Mouse (Mus musculus): Measurements from ENCODE around the gene Per1. TPM values are rescaled to one million over a fixed set of nuclear protein-coding genes. Genes with fewer than 3 reads are reported as not detected.

Gene Per1
- total and polyA plus RNA-seq, 2 experiments from 2014 or later: 15.4 to 28.5 TPM

- no peak overlapping the region for H3K27ac ChIP-seq (ENCODE audit: low read depth, low read length)
These were observed 29.5 kb downstream of the Per1 start for GRCm38 (mm10) chr11:69124498-69124847.

GRCm38 (mm10) chr11:69125041-69125851 lies 30.2 kb downstream of the Per1 start:
- H3K9me3 ChIP-seq (ENCODE audit: low read length): no peaks in the 10 kb centered on the region
- peak overlapping the region; percentile 68 for H3K9ac ChIP-seq (replicated peaks; ENCODE audit: low read length, poor library complexity, severe bottlenecking)
- peak overlapping the region; percentile 56 for H3K4me3 ChIP-seq (ENCODE audit: low read depth, low read length)
- H3K4me2 ChIP-seq (ENCODE audit: low read depth, low read length, poor library complexity, severe bottlenecking): peak overlapping the region; percentile 78
- peaks cover 2% of the 10 kb centered on the region; the same call in 1 of the 2 replicates for H3K27me3 ChIP-seq (ENCODE audit: insufficient read depth, low read length)
- H3K36me3 ChIP-seq (ENCODE audit: insufficient read depth, low read length): no peaks in the 10 kb centered on the region
- ATAC-seq (ENCODE audit: low FRiP score) (peak; percentile 28), DNase-seq (ENCODE audit: low spot score) (peak; percentile 95)
- H3K27ac ChIP-seq (ENCODE audit: low read depth, low read length): peak overlapping the region; percentile 85
- WGBS: under 1% methylated on average over 24 of the region's 24 CpGs
- peaks cover 6% of the 10 kb centered on the region for H3K4me1 ChIP-seq (ENCODE audit: insufficient read depth, low read length)
- TF ChIP-seq CTCF (IDR thresholded peaks at IDR 0.05): peak; percentile 68

More at GRCm38 (mm10) chr11:69124498-69124847, 29.5 kb downstream of the Per1 start:
- H3K4me3 ChIP-seq (ENCODE audit: low read depth, low read length): peak overlapping the region; percentile 67
- peak; percentile 53; the same call in 1 of the 2 replicates for ATAC-seq (ENCODE audit: low FRiP score)
- H3K36me3 ChIP-seq (ENCODE audit: insufficient read depth, low read length): no peaks in the 10 kb centered on the region
- peak; percentile 88 for DNase-seq (ENCODE audit: low spot score)
- WGBS: under 1% methylated on average over 3 of the region's 3 CpGs
- no peaks in the 10 kb centered on the region for H3K9me3 ChIP-seq (ENCODE audit: low read length)
- H3K4me1 ChIP-seq (ENCODE audit: insufficient read depth, low read length): peaks cover 8% of the 10 kb centered on the region
- H3K9ac ChIP-seq (replicated peaks; ENCODE audit: low read length, poor library complexity, severe bottlenecking): no peak overlapping the region
- TF ChIP-seq CTCF (IDR thresholded peaks at IDR 0.05): no peak
- H3K27me3 ChIP-seq (ENCODE audit: insufficient read depth, low read length): peaks cover 4% of the 10 kb centered on the region; the same call in 1 of the 2 replicates
- H3K4me2 ChIP-seq (ENCODE audit: low read depth, low read length, poor library complexity, severe bottlenecking): peak overlapping the region; percentile 98; the same call in 1 of the 2 replicates

GRCm38 (mm10) chr11:69125852-69125918 lies 30.7 kb downstream of the Per1 start, which contains the start of gene Aloxe3:
Gene Aloxe3, plus strand, starts transcription at chr11:69125896.
- H3K36me3 ChIP-seq (ENCODE audit: insufficient read depth, low read length): no peaks in the 10 kb centered on the region
- no peak for TF ChIP-seq CTCF (IDR thresholded peaks at IDR 0.05)
- H3K4me3 ChIP-seq (ENCODE audit: low read depth, low read length): peak within 1 kb of the TSS; percentile 56
- H3K27ac ChIP-seq (ENCODE audit: low read depth, low read length): peak within 1 kb of the TSS; percentile 85
- ATAC-seq (ENCODE audit: low FRiP score) (no peak), DNase-seq (ENCODE audit: low spot score) (no peak)
- WGBS: 0% methylated on average over 3 of the region's 3 CpGs
- no peaks in the 10 kb centered on the region for H3K9me3 ChIP-seq (ENCODE audit: low read length)
- no peaks in the 10 kb centered on the region for H3K27me3 ChIP-seq (ENCODE audit: insufficient read depth, low read length)
- peaks cover 5% of the 10 kb centered on the region; the same call in 1 of the 2 replicates for H3K4me1 ChIP-seq (ENCODE audit: insufficient read depth, low read length)
- peak within 1 kb of the TSS; percentile 78 for H3K4me2 ChIP-seq (ENCODE audit: low read depth, low read length, poor library complexity, severe bottlenecking)
- peak within 1 kb of the TSS; percentile 68 for H3K9ac ChIP-seq (replicated peaks; ENCODE audit: low read length, poor library complexity, severe bottlenecking)

DNA sequence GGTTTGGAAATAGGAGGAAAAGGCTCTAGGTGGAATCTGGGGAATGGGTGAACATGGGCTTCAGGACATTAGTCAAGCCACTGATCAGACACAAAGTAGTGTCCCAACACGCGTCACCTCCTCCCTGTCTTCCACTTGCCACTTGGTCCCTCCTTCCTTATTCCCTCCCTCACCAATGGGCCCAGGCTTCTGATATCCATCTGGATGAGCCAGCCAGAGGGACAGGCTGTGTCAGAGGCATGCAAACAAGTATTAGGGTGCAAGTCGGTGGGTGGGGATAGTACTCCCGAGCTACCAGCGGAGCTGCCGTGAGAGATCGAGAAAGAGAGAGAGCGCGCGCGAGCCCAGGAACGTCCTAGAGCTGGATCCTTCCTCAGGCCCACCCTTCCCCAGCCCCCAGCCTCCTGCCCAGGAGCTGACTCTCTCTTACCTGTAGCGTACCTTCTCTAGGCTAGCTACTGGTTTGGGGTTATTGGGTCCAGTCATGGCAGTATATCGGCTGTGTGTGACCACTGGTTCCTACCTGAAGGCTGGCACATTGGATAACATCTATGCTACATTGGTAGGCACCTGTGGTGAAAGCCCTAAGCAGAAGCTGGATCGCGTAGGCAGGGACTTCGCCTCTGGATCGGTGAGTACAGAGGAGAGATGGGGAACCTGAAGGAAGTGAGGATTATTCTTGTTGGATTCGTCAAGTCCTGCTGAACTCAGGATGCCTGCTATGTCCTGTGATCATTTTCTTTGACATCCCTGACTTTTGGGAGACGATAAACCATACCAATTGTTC lies 31.1 kb downstream of the Per1 start:
- no peaks in the 10 kb centered on the region for H3K27me3 ChIP-seq (ENCODE audit: insufficient read depth, low read length)
- peak overlapping the region; percentile 85 for H3K27ac ChIP-seq (ENCODE audit: low read depth, low read length)
- peak overlapping the region; percentile 78 for H3K4me2 ChIP-seq (ENCODE audit: low read depth, low read length, poor library complexity, severe bottlenecking)
- H3K9me3 ChIP-seq (ENCODE audit: low read length): no peaks in the 10 kb centered on the region
- DNase-seq (ENCODE audit: low spot score): peak; percentile 19
- peak overlapping the region; percentile 56 for H3K4me3 ChIP-seq (ENCODE audit: low read depth, low read length)
- WGBS: 11% methylated on average over 20 of the region's 20 CpGs
- TF ChIP-seq CTCF (IDR thresholded peaks at IDR 0.05): no peak
- peaks cover 4% of the 10 kb centered on the region; the same call in 1 of the 2 replicates for H3K4me1 ChIP-seq (ENCODE audit: insufficient read depth, low read length)
- no peaks in the 10 kb centered on the region for H3K36me3 ChIP-seq (ENCODE audit: insufficient read depth, low read length)
- ATAC-seq (ENCODE audit: low FRiP score): no peak
- peak overlapping the region; percentile 68 for H3K9ac ChIP-seq (replicated peaks; ENCODE audit: low read length, poor library complexity, severe bottlenecking)

GRCm38 (mm10) chr11:69126706-69127095 lies 31.7 kb downstream of the Per1 start:
- Histone ChIP-seq H3K4me2 (ENCODE audit: low read depth, low read length, poor library complexity, severe bottlenecking) (peak overlapping the region; percentile 78), H3K4me1 (ENCODE audit: insufficient read depth, low read length) (no peaks in the 10 kb centered on the region), H3K9me3 (ENCODE audit: low read length) (no peaks in the 10 kb centered on the region), H3K36me3 (ENCODE audit: insufficient read depth, low read length) (no peaks in the 10 kb centered on the region), H3K27ac (ENCODE audit: low read depth, low read length) (peak overlapping the region; percentile 85; the same call in 1 of the 2 replicates), H3K4me3 (ENCODE audit: low read depth, low read length) (peak overlapping the region; percentile 56), H3K9ac (replicated peaks; ENCODE audit: low read length, poor library complexity, severe bottlenecking) (no peak overlapping the region), H3K27me3 (ENCODE audit: insufficient read depth, low read length) (no peaks in the 10 kb centered on the region)
- DNase-seq (ENCODE audit: low spot score): no peak
- no peak for ATAC-seq (ENCODE audit: low FRiP score)
- TF ChIP-seq CTCF (IDR thresholded peaks at IDR 0.05): no peak
- WGBS: 55% methylated on average over 2 of the region's 2 CpGs
